Mouse (Mus musculus) left cerebral cortex, adult 8-10 months (tissue): ENCODE measurements around the gene Bckdha. TPM values are rescaled to one million over a fixed set of nuclear protein-coding genes. Genes with fewer than 3 reads are reported as not detected.
A peak's percentile ranks its signal among the peaks of the same experiment; 100 is the strongest.

Experiments used
- DNase-seq, 2 experiments: peaks; one replicate each; pipeline ENCODE4 v3.0.0; 2022; ENCODE audit warnings: low spot score in 2 of 2
- total RNA-seq, 4 experiments: library from RNA; stranded (reverse); gene quantifications; 2 replicates each; pipeline ENCODE4 v1.2.4; 2022

Bckdha gene
- total RNA-seq, 4 experiments from 2014 or later, result 36.1 to 40.8 (median 39.4) TPM

- DNase-seq, result no peak
Measured at GRCm38 (mm10) chr7:25645074-25645473, 13.7 kb downstream of the Bckdha start.

GRCm38 (mm10) chr7:25644631-25645030, 14.2 kb downstream of the Bckdha start:
- no peak for DNase-seq

- DNase-seq, result no peak
Measured at GRCm38 (mm10) chr7:25644136-25644535, 14.6 kb downstream of the Bckdha start.

GRCm38 (mm10) chr7:25639754-25640153, 19.0 kb downstream of the Bckdha start:
- peak in 1 of 2 experiments; percentile 78 for DNase-seq

GRCm38 (mm10) chr7:25637099-25637498, 21.7 kb downstream of the Bckdha start:
- no peak for DNase-seq

GRCm38 (mm10) chr7:25636373-25636772, 22.4 kb downstream of the Bckdha start:
- no peak for DNase-seq

- no peak for DNase-seq
Measured at GRCm38 (mm10) chr7:25632679-25633078, 26.1 kb downstream of the Bckdha start.

GRCm38 (mm10) chr7:25628323-25628620, 30.5 kb downstream of the Bckdha start:
- DNase-seq, result no peak

GRCm38 (mm10) chr7:25627431-25628322, 31.1 kb downstream of the Bckdha start:
- no peak for DNase-seq

GRCm38 (mm10) chr7:25626509-25627430, 32.0 kb downstream of the Bckdha start, which contains the start of gene B3gnt8:
B3gnt8 (plus strand) TSS chr7:25626654.
- DNase-seq, result no peak

GRCm38 (mm10) chr7:25625594-25626250, 33.1 kb downstream of the Bckdha start:
- no peak for DNase-seq

GRCm38 (mm10) chr7:25624851-25625250, 33.9 kb downstream of the Bckdha start:
- no peak for DNase-seq

GRCm38 (mm10) chr7:25623857-25624370, 34.9 kb downstream of the Bckdha start:
- DNase-seq, result no peak

GRCm38 (mm10) chr7:25620751-25621150, 38.0 kb downstream of the Bckdha start:
- no peak for DNase-seq

GRCm38 (mm10) chr7:25620101-25620500, 38.7 kb downstream of the Bckdha start:
- DNase-seq, result no peak

GRCm38 (mm10) chr7:25619722-25619991, 39.1 kb downstream of the Bckdha start:
- no peak for DNase-seq

- peak; percentile 87 to 95 for DNase-seq
Measured at GRCm38 (mm10) chr7:25618865-25619721, 39.7 kb downstream of the Bckdha start, which contains the start of gene Dmac2. Dmac2 (plus strand) TSS chr7:25619414.

- DNase-seq, result no peak
Measured at GRCm38 (mm10) chr7:25617376-25618160, 41.2 kb downstream of the Bckdha start.

GRCm38 (mm10) chr7:25615706-25616011, 43.1 kb downstream of the Bckdha start, which contains the start of gene Erich4:
Erich4 (minus strand) TSS chr7:25615892.
- no peak for DNase-seq
